Mouse (Mus musculus) lung, embryonic 14.5 days (tissue): ENCODE results near the gene Abcb10. TPM values are rescaled to one million over a fixed set of nuclear protein-coding genes. Genes with fewer than 3 reads are reported as not detected.
A peak's percentile ranks its signal among the peaks of the same experiment; 100 is the strongest.
"Not testable (repeated sequence)": the region's sequence is repeated elsewhere in the genome, so short reads cannot be mapped to it uniquely, and the experiment has no call there.

ENCODE experiments used
- ATAC-seq: fragments of 200-750 bp; cut with Nextera tagmentation; 2 replicates; pipeline ENCODE4 v1.8.0; 2017; ENCODE audit warnings: mild to moderate bottlenecking, moderate TSS enrichment, moderate library complexity; ENCODE audit not compliant: insufficient read depth
- DNase-seq: peaks from one replicate; pipeline ENCODE4 v3.0.0-alpha.2; 2015
- H3K27ac ChIP-seq: fragments of 300-500 bp; sonication (generic); 2 replicates; pipeline ENCODE4 v1.5.1; 2014; ENCODE audit warnings: low read depth, mild to moderate bottlenecking, moderate library complexity
- H3K27me3 ChIP-seq: fragments of 300-500 bp; sonication (generic); 2 replicates; pipeline ENCODE4 v1.6.1; 2014; ENCODE audit warnings: low read length, control low read depth; ENCODE audit not compliant: insufficient read depth
- H3K36me3 ChIP-seq: fragments of 300-500 bp; sonication (generic); 2 replicates; pipeline ENCODE4 v1.6.1; 2014; ENCODE audit warnings: control low read depth; ENCODE audit not compliant: insufficient read depth
- H3K4me1 ChIP-seq: fragments of 300-500 bp; sonication (generic); 2 replicates; pipeline ENCODE4 v1.6.1; 2014; ENCODE audit warnings: antibody characterized with exemption, control low read depth; ENCODE audit not compliant: insufficient read depth
- H3K4me2 ChIP-seq: fragments of 300-500 bp; sonication (generic); 2 replicates; pipeline ENCODE4 v1.6.1; 2014; ENCODE audit warnings: mild to moderate bottlenecking
- H3K4me3 ChIP-seq: fragments of 300-500 bp; sonication (generic); 2 replicates; pipeline ENCODE4 v1.5.1; 2014; ENCODE audit warnings: low read depth, low read length
- H3K9ac ChIP-seq: fragments of 300-500 bp; sonication (generic); 2 replicates; pipeline ENCODE4 v1.6.1; 2014
- H3K9me3 ChIP-seq: fragments of 300-500 bp; sonication (generic); 2 replicates; pipeline ENCODE4 v1.6.1; 2016; ENCODE audit warnings: low read depth, low read length, control low read depth
- CTCF ChIP-seq: IDR thresholded peaks from 2 replicates; pipeline ENCODE4 v1.5.1; 2016; ENCODE audit warnings: antibody characterized with exemption, low read depth
- WGBS: fragments of 180-500 bp; shearing (Covaris S2); extraction: QIAGEN DNeasy Blood & Tissue Kit; methylation state at CpG from one replicate; pipeline ENCODE4 v1.1.7; 2014; 5-methylcytosine and 5-hydroxymethylcytosine counted together
- polyA plus RNA-seq: library from polyadenylated mRNA; unstranded; fragments of >200 nt; fragmentation: Nextera tagmentation; extraction: Ambion mirVana; gene quantifications from 2 replicates; pipeline ENCODE4 v1.2.1, GENCODE M21; 2014

Abcb10 gene
- polyA plus RNA-seq, 1 experiment from 2014 or later, result 18.9 TPM

DNA sequence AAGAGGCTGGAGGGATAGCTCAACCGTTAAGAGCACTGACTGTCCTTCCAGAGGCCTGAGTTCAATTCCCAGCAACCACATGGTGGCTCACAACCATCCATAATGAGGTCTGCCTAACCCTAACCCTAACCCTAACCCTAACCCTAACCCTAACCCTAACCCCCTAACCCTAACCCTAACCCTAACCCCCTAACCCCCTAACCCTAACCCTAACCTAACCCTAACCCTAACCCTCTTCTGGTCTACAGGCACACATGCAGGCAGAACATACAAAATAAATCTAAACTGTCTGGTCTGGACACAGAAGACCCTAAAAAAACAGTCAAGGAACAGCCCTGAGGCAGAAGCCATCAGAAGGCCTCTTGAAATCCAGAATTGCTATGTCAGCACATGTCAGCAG lies 21.6 kb downstream of the Abcb10 start:
- Histone ChIP-seq H3K4me3 (no peak overlapping the region), H3K27ac (no peak overlapping the region), H3K9ac (no peak overlapping the region), H3K4me1 (no peaks in the 10 kb centered on the region), H3K9me3 (no peaks in the 10 kb centered on the region), H3K27me3 (no peaks in the 10 kb centered on the region), H3K4me2 (no peak overlapping the region), H3K36me3 (peaks cover 39% of the 10 kb centered on the region; the same call in 1 of the 2 replicates)
- no peak for ATAC-seq
- no peak for TF ChIP-seq CTCF
- WGBS, result 67% methylated on average over 1 of the region's 1 CpGs
- DNase-seq, result no peak

DNA sequence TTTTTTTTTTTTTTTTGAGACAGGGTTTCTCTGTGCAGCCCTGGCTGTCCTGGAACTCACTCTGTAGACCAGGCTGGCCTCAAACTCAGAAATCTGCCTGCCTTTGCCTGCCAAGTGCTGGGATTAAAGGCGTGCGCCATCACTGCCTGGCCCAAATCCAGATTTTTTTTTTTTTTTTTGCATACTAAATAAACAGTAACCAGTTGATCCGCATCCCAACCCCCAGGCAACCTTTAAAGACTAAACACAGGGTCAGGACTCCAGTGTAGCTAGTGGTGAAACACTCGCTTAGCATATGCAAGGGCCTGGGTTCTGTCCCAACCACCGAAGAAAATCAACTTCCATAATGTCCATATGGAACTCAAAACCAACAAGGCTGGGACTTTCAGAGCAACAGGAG lies 22.4 kb downstream of the Abcb10 start:
- not testable (repeated sequence) for ATAC-seq, H3K4me1 ChIP-seq, H3K9me3 ChIP-seq, H3K27ac ChIP-seq, H3K9ac ChIP-seq, H3K27me3 ChIP-seq, H3K4me3 ChIP-seq, H3K4me2 ChIP-seq
- peaks cover 34% of the 10 kb centered on the region; the same call in 1 of the 2 replicates for H3K36me3 ChIP-seq
- 59% methylated on average over 5 of the region's 5 CpGs for WGBS
- DNase-seq, result peak; percentile 46

DNA sequence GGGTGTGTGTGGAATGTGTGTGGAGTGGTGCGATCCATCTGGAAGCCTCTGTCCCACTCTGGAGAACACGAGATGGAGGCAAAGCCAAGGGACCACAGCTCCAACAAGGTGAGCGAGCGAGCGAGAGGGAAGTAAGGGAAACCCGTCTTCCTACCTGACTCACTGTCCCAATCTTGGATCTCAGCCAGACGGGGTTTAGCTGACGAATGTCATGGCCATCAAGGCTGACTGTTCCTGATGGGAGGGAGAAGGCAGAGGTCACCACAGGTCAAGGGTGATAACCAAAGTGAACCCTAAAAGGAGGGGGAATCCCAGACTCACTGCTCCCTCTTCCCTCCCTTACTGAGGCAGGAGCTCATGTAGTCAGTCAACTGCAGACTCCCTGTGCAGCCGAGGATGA lies 22.9 kb downstream of the Abcb10 start:
- TF ChIP-seq CTCF, result no peak
- Histone ChIP-seq H3K9me3 (no peaks in the 10 kb centered on the region), H3K4me2 (no peak overlapping the region), H3K9ac (no peak overlapping the region), H3K4me1 (no peaks in the 10 kb centered on the region), H3K27ac (no peak overlapping the region), H3K4me3 (no peak overlapping the region), H3K27me3 (no peaks in the 10 kb centered on the region), H3K36me3 (peaks cover 34% of the 10 kb centered on the region; the same call in 1 of the 2 replicates)
- 81% methylated on average over 9 of the region's 9 CpGs for WGBS
- DNase-seq (no peak), ATAC-seq (no peak)

GRCm38 (mm10) chr8:123959473-123959872 lies 23.4 kb downstream of the Abcb10 start:
- TF ChIP-seq CTCF, result no peak
- no peak overlapping the region for H3K4me2 ChIP-seq
- DNase-seq, result no peak
- no peaks in the 10 kb centered on the region for H3K9me3 ChIP-seq
- WGBS, result 88% methylated on average over 6 of the region's 6 CpGs
- H3K36me3 ChIP-seq, result peaks cover 35% of the 10 kb centered on the region; the same call in 1 of the 2 replicates
- H3K27me3 ChIP-seq, result no peaks in the 10 kb centered on the region
- no peak overlapping the region for H3K27ac ChIP-seq
- no peaks in the 10 kb centered on the region for H3K4me1 ChIP-seq
- no peak overlapping the region for H3K9ac ChIP-seq
- no peak overlapping the region for H3K4me3 ChIP-seq
- no peak for ATAC-seq

GRCm38 (mm10) chr8:123958130-123958529 lies 24.8 kb downstream of the Abcb10 start:
- Histone ChIP-seq H3K36me3 (peaks cover 35% of the 10 kb centered on the region; the same call in 1 of the 2 replicates), H3K9ac (no peak overlapping the region), H3K27ac (no peak overlapping the region), H3K4me1 (no peaks in the 10 kb centered on the region), H3K4me2 (no peak overlapping the region), H3K27me3 (no peaks in the 10 kb centered on the region), H3K9me3 (no peaks in the 10 kb centered on the region), H3K4me3 (no peak overlapping the region)
- no peak for ATAC-seq
- TF ChIP-seq CTCF, result no peak
- DNase-seq, result no peak
- WGBS, result 71% methylated on average over 17 of the region's 17 CpGs

DNA sequence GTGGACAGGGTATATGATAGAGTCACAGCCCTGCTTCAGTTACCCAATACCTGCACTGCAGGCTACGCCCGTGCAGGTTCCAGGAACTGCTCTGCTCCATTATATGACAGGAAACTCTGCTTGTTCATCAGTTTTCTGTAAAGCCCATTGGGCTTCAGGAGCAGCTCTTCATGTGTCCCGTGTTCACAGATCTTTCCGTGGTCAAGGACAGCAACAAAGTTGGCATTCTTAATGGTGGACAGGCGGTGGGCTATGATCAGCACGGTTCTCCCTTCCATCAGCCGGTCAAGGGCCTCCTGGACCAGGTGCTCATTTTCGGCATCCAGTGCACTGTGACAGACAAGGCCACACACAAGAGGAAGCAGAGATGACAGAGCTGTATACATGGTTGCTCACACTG lies 28.7 kb downstream of the Abcb10 start:
- WGBS, result 91% methylated on average over 8 of the region's 8 CpGs
- Histone ChIP-seq H3K4me2 (no peak overlapping the region), H3K27ac (no peak overlapping the region), H3K9me3 (no peaks in the 10 kb centered on the region), H3K9ac (no peak overlapping the region), H3K27me3 (no peaks in the 10 kb centered on the region), H3K36me3 (peaks cover 29% of the 10 kb centered on the region; the same call in 1 of the 2 replicates), H3K4me1 (no peaks in the 10 kb centered on the region), H3K4me3 (no peak overlapping the region)
- ATAC-seq (no peak), DNase-seq (no peak)
- TF ChIP-seq CTCF, result no peak

DNA sequence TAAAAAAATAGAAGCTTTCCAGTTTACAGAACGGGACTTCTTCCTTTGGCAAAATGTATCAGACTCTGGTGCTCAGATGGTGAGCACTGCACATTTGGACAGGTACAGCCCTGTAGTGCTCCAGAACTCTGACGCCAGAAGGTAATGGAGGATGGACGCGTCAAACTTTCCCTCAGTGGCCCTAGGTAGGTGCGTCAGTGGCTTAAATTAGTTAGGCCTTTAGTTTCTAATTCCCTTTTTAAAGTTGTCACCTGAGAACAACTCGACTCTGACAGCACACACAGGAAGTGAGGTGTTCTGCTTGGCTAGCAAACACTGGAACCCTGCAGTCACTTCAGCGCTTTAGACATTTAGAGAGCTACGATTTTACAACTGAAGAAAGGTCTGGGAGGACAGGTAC lies 29.2 kb downstream of the Abcb10 start:
- Histone ChIP-seq H3K27me3 (no peaks in the 10 kb centered on the region), H3K9ac (no peak overlapping the region), H3K4me3 (no peak overlapping the region), H3K27ac (no peak overlapping the region), H3K4me1 (no peaks in the 10 kb centered on the region; the same call in 1 of the 2 replicates), H3K4me2 (no peak overlapping the region), H3K9me3 (no peaks in the 10 kb centered on the region), H3K36me3 (peaks cover 28% of the 10 kb centered on the region; the same call in 1 of the 2 replicates)
- WGBS, result 82% methylated on average over 8 of the region's 8 CpGs
- DNase-seq (no peak), ATAC-seq (no peak)
- no peak for TF ChIP-seq CTCF
